Mouse (Mus musculus) erythroid progenitor cell, adult 5-6 weeks (primary cell): ENCODE measurements around the gene Sgsh. TPM values are rescaled to one million over a fixed set of nuclear protein-coding genes. Genes with fewer than 3 reads are reported as not detected.

Experiments
- ATAC-seq: replicated peaks from 2 replicates; pipeline ENCODE4 v1.8.0; 2016; ENCODE audit warnings: moderate number of reproducible peaks, mild to moderate bottlenecking, moderate TSS enrichment, inconsistent platforms; ENCODE audit not compliant: poor library complexity, low FRiP score, severe bottlenecking
- total RNA-seq, 2 experiments: library from RNA; stranded (forward) in 1 of 2; stranded (reverse) in 1 of 2; fragments of 150-400 nt in 1 of 2; fragments of 186-747, 209-891 nt in 1 of 2; gene quantifications; 2 replicates each; pipeline versions ENCODE4 v1.2.3 to v1.2.4; 2015 to 2017; ENCODE audit warnings: low replicate concordance in 2 of 2

The Sgsh gene
- total RNA-seq, 2 experiments from 2014 or later = 3.8 to 13.5 TPM

GRCm38 (mm10) chr11:119316720-119317119 lies 38.6 kb downstream of the Sgsh start:
- no peak for ATAC-seq

GRCm38 (mm10) chr11:119314252-119314936 lies 40.9 kb downstream of the Sgsh start:
- 0 out of 2 replicates have a peak, but pooled peaks have one; percentile 13 for ATAC-seq

GRCm38 (mm10) chr11:119310621-119311020 lies 44.7 kb downstream of the Sgsh start:
- ATAC-seq = no peak

- no peak for ATAC-seq
Observed at GRCm38 (mm10) chr11:119307916-119308315, 47.4 kb downstream of the Sgsh start.

- no peak for ATAC-seq
Observed at GRCm38 (mm10) chr11:119307658-119307867, 47.8 kb downstream of the Sgsh start, which contains the start of gene Card14. Gene Card14 (plus strand): TSS chr11:119307768.

GRCm38 (mm10) chr11:119306762-119307657 lies 48.3 kb downstream of the Sgsh start:
- ATAC-seq = no peak

GRCm38 (mm10) chr11:119304904-119305712 lies 50.2 kb downstream of the Sgsh start:
- ATAC-seq = peak; percentile 56; the same call in 1 of the 2 replicates

- ATAC-seq = no peak
Observed at GRCm38 (mm10) chr11:119300986-119301385, 54.4 kb downstream of the Sgsh start.

- ATAC-seq = peak; percentile 80
Observed at GRCm38 (mm10) chr11:119300246-119300935, 54.9 kb downstream of the Sgsh start.

- ATAC-seq = peak; percentile 94
Observed at GRCm38 (mm10) chr11:119299391-119300245, 55.7 kb downstream of the Sgsh start, which contains the start of gene Eif4a3. Gene Eif4a3 (minus strand): TSS chr11:119300089.

GRCm38 (mm10) chr11:119298917-119299316 lies 56.4 kb downstream of the Sgsh start:
- ATAC-seq = no peak

- no peak for ATAC-seq
Observed at GRCm38 (mm10) chr11:119297996-119298395, 57.3 kb downstream of the Sgsh start.

Other genes with a start within 250 kb of the Sgsh start
- 0.84 and 1.1 TPM in 2 replicates for gene Tbc1d16, start 127.0 kb downstream of the Sgsh start, total RNA-seq (2015; ENCODE audit: low replicate concordance)
- gene Tbc1d16, start 127.0 kb downstream of the Sgsh start, total RNA-seq (2017; ENCODE audit: low replicate concordance) = 0.26 TPM in 1 of 2 replicates, not detected in the other
- not detected in 2 replicates for gene Ccdc40, start 127.0 kb downstream of the Sgsh start, total RNA-seq (2015; ENCODE audit: low replicate concordance)
- 0.13 and 1.9 TPM in 2 replicates for gene Ccdc40, start 127.0 kb downstream of the Sgsh start, total RNA-seq (2017; ENCODE audit: low replicate concordance)
- gene Gaa, start 87.6 kb downstream of the Sgsh start, total RNA-seq (2015; ENCODE audit: low replicate concordance) = 4.2 and 8.6 TPM in 2 replicates
- 5.6 and 17.9 TPM in 2 replicates for gene Gaa, start 87.6 kb downstream of the Sgsh start, total RNA-seq (2017; ENCODE audit: low replicate concordance)
- gene Eif4a3, start 55.4 kb downstream of the Sgsh start, total RNA-seq (2015; ENCODE audit: low replicate concordance) = 107 and 136 TPM in 2 replicates
- 107 and 108 TPM in 2 replicates for gene Eif4a3, start 55.4 kb downstream of the Sgsh start, total RNA-seq (2017; ENCODE audit: low replicate concordance)
- gene Card14, start 47.8 kb downstream of the Sgsh start, total RNA-seq (2015; ENCODE audit: low replicate concordance) = not detected in 2 replicates
- gene Card14, start 47.8 kb downstream of the Sgsh start, total RNA-seq (2017; ENCODE audit: low replicate concordance) = not detected in 2 replicates
- gene Slc26a11, start within 50 bp of the Sgsh start, total RNA-seq (2015; ENCODE audit: low replicate concordance) = 0.84 TPM in 1 of 2 replicates, not detected in the other
- not detected in 2 replicates for gene Slc26a11, start within 50 bp of the Sgsh start, total RNA-seq (2017; ENCODE audit: low replicate concordance)
- gene Rnf213, start 37.6 kb upstream of the Sgsh start, total RNA-seq (2015; ENCODE audit: low replicate concordance) = 83.4 and 100 TPM in 2 replicates
- gene Rnf213, start 37.6 kb upstream of the Sgsh start, total RNA-seq (2017; ENCODE audit: low replicate concordance) = 79.2 and 88.4 TPM in 2 replicates
- 3.8 and 7.6 TPM in 2 replicates for gene Endov, start 135.8 kb upstream of the Sgsh start, total RNA-seq (2015; ENCODE audit: low replicate concordance)
- gene Endov, start 135.8 kb upstream of the Sgsh start, total RNA-seq (2017; ENCODE audit: low replicate concordance) = 4.2 and 6.5 TPM in 2 replicates
- gene Nptx1, start 192.2 kb upstream of the Sgsh start, total RNA-seq (2015; ENCODE audit: low replicate concordance) = not detected in 2 replicates
- not detected in 2 replicates for gene Nptx1, start 192.2 kb upstream of the Sgsh start, total RNA-seq (2017; ENCODE audit: low replicate concordance)
- 6.7 and 10.1 TPM in 2 replicates for gene Rptor, start 247.4 kb upstream of the Sgsh start, total RNA-seq (2015; ENCODE audit: low replicate concordance)
- gene Rptor, start 247.4 kb upstream of the Sgsh start, total RNA-seq (2017; ENCODE audit: low replicate concordance) = 10.1 and 11.2 TPM in 2 replicates